Mouse (Mus musculus): Measurements from ENCODE around the gene Pkm.
A peak's percentile ranks its signal among the peaks of the same experiment; 100 is the strongest.

Pkm gene

GRCm38 (mm10) chr9:59666813-59667212 is 10.6 kb downstream of the Pkm start:
- DNase-seq: no peak

GRCm38 (mm10) chr9:59667250-59667649 is 11.1 kb downstream of the Pkm start:
- DNase-seq: no peak

DNA sequence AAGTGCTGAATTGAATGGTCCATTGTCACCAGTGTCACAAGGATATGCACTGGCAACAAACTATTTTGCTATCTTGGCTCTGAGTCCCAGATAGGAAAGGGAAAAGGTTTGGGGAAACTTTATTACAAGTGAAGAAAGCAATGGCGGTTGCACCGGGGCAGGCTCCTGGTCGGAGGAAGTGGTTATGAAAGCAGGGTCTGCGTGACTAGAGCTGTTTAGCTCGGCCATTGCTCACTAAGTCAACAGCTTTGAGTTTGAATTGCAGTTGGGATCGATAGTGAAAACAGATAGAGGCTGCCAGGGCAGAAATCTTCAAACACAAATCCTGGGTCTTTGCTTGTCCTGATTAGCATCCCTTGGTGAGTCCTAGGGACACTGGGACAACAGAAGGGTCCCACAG is 11.7 kb downstream of the Pkm start:
- no peak for DNase-seq

- DNase-seq: no peak
These were observed 12.3 kb downstream of the Pkm start for GRCm38 (mm10) chr9:59668473-59668872.

DNA sequence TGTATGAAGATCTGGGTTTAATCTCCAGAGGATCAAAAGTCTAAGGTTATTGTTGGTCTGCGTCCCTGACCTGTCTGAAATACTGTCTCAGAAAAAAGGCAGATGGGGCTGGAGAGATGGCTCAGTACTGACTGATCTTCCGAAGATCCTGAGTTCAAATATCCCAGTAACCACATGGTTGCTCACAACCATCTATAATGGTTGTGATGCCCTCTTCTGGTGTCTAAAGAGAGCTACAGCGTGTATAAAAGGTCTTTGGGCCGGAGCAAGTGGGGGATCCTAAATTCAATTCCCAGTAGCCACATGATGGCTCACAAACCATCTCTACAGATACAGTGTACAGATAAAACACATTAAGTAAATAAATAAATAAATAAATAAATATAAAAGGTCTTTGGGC is 13.0 kb downstream of the Pkm start:
- no peak for DNase-seq

DNA sequence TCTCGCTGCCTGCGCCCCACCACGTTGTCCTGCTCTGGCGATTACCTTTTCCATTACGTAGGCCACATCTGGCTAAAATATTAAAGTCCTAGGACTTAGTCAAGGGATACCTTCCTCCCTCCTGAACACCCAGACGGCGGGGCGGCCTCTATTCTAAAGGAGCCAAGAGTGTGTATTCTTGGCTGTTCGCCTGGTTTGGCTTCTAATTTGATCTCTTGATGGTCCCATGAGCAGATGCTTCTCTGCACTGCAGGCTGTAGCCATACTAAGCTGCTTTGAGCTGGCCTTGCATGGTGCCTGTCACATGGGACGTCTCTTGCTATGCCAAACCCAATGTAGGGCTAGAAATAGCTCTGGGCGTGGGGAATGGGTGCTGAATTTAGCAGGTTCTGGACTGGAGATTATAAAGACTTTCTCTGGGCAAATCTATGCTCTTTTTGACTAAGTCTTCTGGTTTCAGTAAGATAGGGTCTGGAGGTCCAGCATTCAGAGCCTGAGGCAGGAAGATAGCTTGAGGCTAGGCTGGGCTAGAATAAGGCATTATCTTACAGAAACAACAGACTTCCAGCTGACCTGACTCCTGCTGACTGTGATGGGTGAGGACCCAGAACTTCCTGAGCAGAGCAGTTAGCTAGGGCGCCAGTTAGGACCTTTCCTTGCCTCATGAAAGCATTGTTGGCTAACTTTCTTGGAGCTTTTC is 16.2 kb downstream of the Pkm start:
- DNase-seq: no peak

GRCm38 (mm10) chr9:59673427-59673826 is 17.3 kb downstream of the Pkm start:
- DNase-seq: no peak

DNA sequence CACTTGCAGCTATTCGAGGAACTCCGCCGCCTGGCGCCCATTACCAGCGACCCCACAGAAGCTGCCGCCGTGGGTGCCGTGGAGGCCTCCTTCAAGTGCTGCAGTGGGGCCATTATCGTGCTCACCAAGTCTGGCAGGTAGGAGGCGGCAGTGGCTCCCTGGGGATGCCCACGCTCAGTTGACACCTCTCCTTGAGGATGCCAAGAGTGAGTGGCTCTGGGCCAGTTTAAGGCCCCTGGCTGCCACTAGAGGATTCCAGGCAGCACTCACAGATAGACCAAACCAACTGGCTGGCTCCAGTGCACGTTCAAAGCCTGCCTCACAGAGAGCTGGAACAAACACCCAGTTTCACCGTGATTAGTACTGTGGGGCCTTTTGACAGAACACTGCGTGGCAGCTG is 19.4 kb downstream of the Pkm start:
- DNase-seq: no peak

- DNase-seq: peak; percentile 59 to 64
These were observed 22.1 kb downstream of the Pkm start for GRCm38 (mm10) chr9:59678313-59678712.

DNA sequence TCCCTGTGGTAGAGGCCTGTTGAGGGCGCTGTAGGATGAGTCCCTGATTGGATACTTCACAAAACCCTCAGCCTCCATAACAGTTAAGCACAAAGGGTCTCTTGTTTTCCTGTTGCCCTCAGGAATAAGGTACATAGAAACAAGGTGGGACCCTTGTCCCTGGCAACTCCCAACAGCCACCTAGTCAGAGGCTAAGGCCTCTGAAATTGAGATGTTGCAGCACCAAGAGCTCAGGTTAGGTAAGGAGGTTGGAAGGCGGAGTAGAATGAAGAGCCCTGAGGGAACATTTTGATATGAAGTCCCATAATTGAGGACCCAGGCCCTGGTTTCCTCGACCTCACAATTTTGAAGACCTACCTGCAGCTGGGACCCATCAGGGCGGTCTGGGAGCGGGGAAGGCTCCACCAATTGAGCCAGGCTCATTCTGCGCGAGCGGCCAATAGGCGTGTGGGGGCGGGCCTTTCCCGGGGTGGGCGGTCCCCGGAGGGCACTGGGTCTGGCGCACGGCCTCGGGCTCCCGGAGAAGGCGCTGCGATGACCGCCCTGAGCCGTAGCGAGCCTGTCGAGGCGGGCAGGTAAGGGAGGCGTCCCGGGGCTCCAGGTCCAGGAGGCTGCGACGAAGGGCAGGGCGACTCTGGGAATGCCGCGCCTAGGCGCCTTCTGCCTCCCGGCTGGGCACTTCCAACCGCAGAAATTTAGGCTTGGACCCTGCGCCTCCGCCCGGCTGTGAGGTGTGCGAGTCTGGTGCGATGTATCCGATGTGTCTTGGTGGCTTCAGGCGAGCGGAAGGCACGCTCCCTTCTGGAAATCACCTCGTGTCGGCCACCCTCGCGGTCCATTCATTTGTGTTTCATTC is 23.7 kb downstream of the Pkm start, which contains the start of gene Gramd2:
Gramd2 (plus strand) TSS at position 467 of the 856 bp plus-strand sequence.
- DNase-seq: peak; percentile 71 to 88

GRCm38 (mm10) chr9:59680534-59680875 is 24.3 kb downstream of the Pkm start:
- DNase-seq: peak in 1 of 2 experiments; percentile 34

- DNase-seq: no peak
These were observed 27.9 kb downstream of the Pkm start for GRCm38 (mm10) chr9:59684020-59684419.

- no peak for DNase-seq
These were observed 31.4 kb downstream of the Pkm start for GRCm38 (mm10) chr9:59687416-59688046.

- DNase-seq: peak; percentile 87 to 91
These were observed 35.5 kb downstream of the Pkm start for GRCm38 (mm10) chr9:59691635-59692094.

DNA sequence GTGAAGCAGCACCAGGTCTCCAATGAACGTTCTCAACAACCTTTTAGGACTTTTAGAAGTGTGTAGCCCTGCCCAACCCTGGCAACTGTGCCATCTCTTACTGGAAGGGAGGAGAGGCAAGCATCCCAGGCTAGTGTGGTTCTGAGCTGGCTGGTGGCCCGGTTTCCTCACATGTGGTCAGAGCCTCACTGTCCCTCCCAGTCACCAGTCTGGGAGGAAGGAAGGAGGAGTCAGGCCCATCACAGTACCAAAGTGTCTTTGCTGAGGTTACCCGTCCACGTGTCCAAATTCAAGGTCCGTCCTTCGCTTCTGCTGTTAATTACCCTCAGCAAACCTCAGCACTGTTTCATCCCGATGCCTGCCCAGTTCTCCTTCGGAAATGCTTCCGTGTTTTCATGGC is 36.0 kb downstream of the Pkm start:
- DNase-seq: peak; percentile 22 to 46

GRCm38 (mm10) chr9:59694571-59695450 is 38.6 kb downstream of the Pkm start:
- DNase-seq: no peak

DNA sequence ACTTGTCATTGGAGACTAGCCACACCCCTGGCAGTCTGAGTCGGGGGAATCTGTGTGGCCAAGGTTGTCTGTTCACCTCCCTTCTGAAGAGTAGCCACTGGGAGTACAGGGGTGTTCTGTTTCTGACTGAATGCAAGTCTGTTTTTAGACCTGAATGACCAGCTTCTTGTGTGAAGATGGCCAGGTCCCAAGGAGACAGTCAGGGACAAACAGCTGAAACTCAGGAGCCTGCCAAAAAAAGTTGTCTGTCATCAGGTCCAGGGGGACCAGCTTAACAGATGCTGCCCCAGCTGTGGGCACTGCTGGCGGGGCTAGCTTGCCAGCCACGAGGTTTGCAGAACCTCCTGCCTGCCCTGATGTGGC is 39.3 kb downstream of the Pkm start:
- DNase-seq: no peak

GRCm38 (mm10) chr9:59696381-59696780 is 40.2 kb downstream of the Pkm start:
- no peak for DNase-seq

DNA sequence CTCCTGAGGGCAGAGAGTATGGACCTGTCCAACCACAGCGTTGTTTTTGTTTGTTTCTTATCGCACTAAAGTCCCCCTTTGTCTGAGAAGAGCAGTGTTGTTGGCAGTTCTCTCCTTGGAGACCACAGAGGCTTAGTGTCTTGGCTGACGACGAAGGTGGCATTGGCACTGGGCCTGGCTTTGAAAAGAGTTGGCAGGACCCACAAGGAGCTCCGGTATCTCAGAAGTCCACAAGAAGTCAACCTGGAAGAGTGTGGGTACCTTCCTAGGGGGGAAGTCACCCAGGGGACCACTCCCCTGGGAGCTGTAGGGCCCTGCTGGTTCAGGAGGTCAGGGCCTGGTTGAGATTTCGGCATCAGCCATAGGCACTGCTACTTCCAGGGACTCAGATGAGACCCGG is 44.9 kb downstream of the Pkm start:
- DNase-seq: no peak

- DNase-seq: peak in 1 of 2 experiments; percentile 46
These were observed 46.9 kb downstream of the Pkm start for GRCm38 (mm10) chr9:59703099-59703498.

DNA sequence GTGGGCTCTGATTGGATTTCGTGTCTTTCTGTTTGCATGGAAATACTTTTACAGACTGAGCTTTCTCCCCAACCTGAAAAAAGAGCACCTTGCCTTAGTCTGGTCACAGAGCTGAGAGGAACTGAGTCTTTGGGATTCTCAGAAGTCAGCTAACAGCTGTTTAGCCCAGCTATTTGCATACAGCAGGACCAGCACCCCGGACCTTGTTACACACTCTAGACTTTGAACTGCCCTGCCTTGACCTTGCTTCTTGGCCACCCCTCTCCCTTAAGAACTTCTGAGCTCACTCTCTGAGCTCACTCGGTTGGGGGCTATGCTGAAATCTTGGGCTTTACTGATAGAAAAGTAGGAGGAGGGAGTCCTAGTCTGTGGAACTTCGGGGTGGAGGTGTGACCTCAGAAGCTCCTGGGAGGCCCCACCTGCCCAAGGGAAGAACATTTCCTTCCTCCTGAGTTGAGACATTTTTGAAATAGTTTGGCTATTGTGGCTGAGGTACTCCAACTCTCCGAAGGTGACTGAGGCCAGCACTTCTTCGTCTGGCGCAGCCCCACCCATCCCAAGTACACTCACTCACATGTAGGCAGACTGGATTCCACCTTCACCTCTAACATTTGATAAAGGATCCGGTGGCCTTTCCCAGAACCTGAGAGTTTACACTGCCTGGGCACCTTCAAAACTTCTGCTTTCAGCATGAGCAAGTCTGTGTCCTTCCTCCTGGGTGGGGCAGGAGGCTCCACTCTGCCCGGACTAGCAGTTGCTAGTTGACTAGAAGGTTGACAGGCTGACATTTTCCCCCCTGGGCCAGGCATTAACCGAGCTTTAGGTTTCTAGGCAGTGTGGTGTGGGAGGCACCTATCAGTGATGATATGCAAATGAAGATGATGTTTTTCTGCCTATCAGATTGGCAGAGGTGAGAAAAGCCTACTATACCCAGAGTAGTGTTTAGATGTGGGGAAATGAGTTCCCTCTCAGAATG is 51.0 kb downstream of the Pkm start:
- peak; percentile 58 to 69 for DNase-seq

Measured in kidney, postnatal 36 days (tissue).